Mouse (Mus musculus) thymus, adult 2 months (tissue): ENCODE data around the gene Adcy9. TPM values are rescaled to one million over a fixed set of nuclear protein-coding genes. Genes with fewer than 3 reads are reported as not detected.
"Not testable (repeated sequence)": the region's sequence is repeated elsewhere in the genome, so short reads cannot be mapped to it uniquely, and the experiment has no call there.

Experiments
- DNase-seq: peaks from one replicate; pipeline ENCODE4 v3.0.0; 2021
- H3K27ac ChIP-seq: fragments of 200-500 bp; 2 replicates; pipeline ENCODE4 v1.5.1; 2012; ENCODE audit warnings: low read length, control low read depth; ENCODE audit not compliant: control insufficient read depth, insufficient read depth
- H3K27me3 ChIP-seq: fragments of 200-500 bp; 2 replicates; pipeline ENCODE4 v1.6.1; 2012; ENCODE audit warnings: mild to moderate bottlenecking, low read length, moderate library complexity, mixed read lengths; ENCODE audit not compliant: control insufficient read depth, insufficient read depth
- H3K36me3 ChIP-seq: fragments of 200-500 bp; 2 replicates; pipeline ENCODE4 v1.6.1; 2012; ENCODE audit warnings: mild to moderate bottlenecking, low read length, moderate library complexity; ENCODE audit not compliant: control insufficient read depth, insufficient read depth
- H3K4me1 ChIP-seq: fragments of 200-500 bp; replicated peaks from 2 replicates; pipeline ENCODE4 v1.6.1; 2012; ENCODE audit warnings: low read length; ENCODE audit not compliant: control insufficient read depth, insufficient read depth
- H3K4me3 ChIP-seq: fragments of 200-500 bp; 2 replicates; pipeline ENCODE4 v1.5.1; 2012; ENCODE audit warnings: mild to moderate bottlenecking, low read length, control low read depth, moderate library complexity; ENCODE audit not compliant: control insufficient read depth, insufficient read depth
- CTCF ChIP-seq: fragments of 200-500 bp; IDR thresholded peaks from 2 replicates; pipeline ENCODE4 v1.5.1; 2012; ENCODE audit warnings: mild to moderate bottlenecking, control low read depth, low read length, moderate library complexity, borderline replicate concordance; ENCODE audit not compliant: control insufficient read depth, poor library complexity, insufficient read depth; ENCODE audit errors: extremely low read depth
- POLR2A ChIP-seq: fragments of 200-500 bp; IDR thresholded peaks from 2 replicates; pipeline ENCODE4 v1.6.1; 2012; ENCODE audit warnings: mild to moderate bottlenecking, low read length, control low read depth, moderate library complexity; ENCODE audit not compliant: control insufficient read depth, poor library complexity, insufficient read depth; ENCODE audit errors: extremely low read depth
- WGBS: fragments of 180-500 bp; shearing (Covaris S2); methylation state at CpG from one replicate; pipeline ENCODE4 v1.1.7; 2018; 5-methylcytosine and 5-hydroxymethylcytosine counted together
- polyA plus RNA-seq: library from polyadenylated mRNA; depleted of rRNA; stranded (reverse); fragments of >200 nt; gene quantifications from 2 replicates; pipeline ENCODE4 v1.2.3, GENCODE M21; 2012

Gene Adcy9
- polyA plus RNA-seq, 1 experiment = 7.6 TPM

DNA sequence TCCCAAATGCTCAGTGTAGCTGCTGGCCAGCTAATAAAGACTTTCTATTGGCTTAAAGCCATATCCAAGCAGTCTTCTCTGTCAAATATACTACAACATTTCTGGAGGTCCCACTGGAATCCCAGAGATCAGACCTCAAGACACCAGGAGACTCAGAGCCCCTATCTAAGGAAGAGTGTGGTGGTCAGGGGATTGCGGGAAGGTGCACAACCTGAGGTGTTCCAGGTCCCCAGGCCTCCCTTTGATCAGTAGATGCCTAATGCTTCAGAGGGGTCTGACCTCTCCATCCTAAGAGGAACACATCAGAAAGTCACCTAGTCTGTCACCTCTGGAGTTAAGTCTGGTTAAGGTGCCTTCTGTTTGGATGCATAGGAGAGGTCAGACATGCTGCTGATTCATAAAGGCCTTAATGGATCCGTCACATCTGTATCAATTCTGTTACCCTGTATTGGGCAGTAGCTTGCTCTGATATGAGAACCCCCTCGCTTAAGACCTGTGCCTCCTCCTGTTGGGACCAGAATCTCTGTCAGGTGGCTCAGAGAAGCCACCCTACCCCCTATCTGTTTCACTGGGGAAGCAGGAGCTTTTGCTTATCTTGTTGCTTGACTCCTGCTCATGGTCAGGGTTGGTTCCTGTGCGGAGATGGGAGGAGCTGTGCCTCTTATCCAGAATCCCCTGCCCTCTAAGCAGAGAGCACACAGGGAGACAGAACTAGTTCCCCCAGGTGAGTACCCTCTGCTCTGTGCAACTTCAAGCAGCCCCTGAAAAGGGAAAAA is 56.8 kb downstream of the Adcy9 start:
- H3K4me3 ChIP-seq = no peak overlapping the region
- H3K27me3 ChIP-seq = no peaks in the 10 kb centered on the region
- 98% methylated on average over 4 of the region's 4 CpGs for WGBS
- H3K36me3 ChIP-seq = no peaks in the 10 kb centered on the region
- no peak for DNase-seq
- H3K27ac ChIP-seq = no peak overlapping the region
- no peaks in the 10 kb centered on the region for H3K4me1 ChIP-seq
- TF ChIP-seq CTCF = no peak
- TF ChIP-seq POLR2A = no peak

GRCm38 (mm10) chr16:4355260-4356043 is 64.8 kb downstream of the Adcy9 start:
- no peaks in the 10 kb centered on the region for H3K27me3 ChIP-seq
- 98% methylated on average over 4 of the region's 4 CpGs for WGBS
- no peak for DNase-seq
- TF ChIP-seq POLR2A = no peak
- TF ChIP-seq CTCF = no peak
- no peak overlapping the region for H3K27ac ChIP-seq
- no peak overlapping the region for H3K4me3 ChIP-seq
- no peaks in the 10 kb centered on the region for H3K4me1 ChIP-seq
- no peaks in the 10 kb centered on the region for H3K36me3 ChIP-seq

GRCm38 (mm10) chr16:4342579-4342978 is 77.7 kb downstream of the Adcy9 start:
- no peak overlapping the region for H3K4me3 ChIP-seq
- no peaks in the 10 kb centered on the region for H3K27me3 ChIP-seq
- 89% methylated on average over 7 of the region's 7 CpGs for WGBS
- no peak for DNase-seq
- no peaks in the 10 kb centered on the region for H3K36me3 ChIP-seq
- no peaks in the 10 kb centered on the region for H3K4me1 ChIP-seq
- H3K27ac ChIP-seq = no peak overlapping the region
- TF ChIP-seq POLR2A (no peak), CTCF (no peak)

DNA sequence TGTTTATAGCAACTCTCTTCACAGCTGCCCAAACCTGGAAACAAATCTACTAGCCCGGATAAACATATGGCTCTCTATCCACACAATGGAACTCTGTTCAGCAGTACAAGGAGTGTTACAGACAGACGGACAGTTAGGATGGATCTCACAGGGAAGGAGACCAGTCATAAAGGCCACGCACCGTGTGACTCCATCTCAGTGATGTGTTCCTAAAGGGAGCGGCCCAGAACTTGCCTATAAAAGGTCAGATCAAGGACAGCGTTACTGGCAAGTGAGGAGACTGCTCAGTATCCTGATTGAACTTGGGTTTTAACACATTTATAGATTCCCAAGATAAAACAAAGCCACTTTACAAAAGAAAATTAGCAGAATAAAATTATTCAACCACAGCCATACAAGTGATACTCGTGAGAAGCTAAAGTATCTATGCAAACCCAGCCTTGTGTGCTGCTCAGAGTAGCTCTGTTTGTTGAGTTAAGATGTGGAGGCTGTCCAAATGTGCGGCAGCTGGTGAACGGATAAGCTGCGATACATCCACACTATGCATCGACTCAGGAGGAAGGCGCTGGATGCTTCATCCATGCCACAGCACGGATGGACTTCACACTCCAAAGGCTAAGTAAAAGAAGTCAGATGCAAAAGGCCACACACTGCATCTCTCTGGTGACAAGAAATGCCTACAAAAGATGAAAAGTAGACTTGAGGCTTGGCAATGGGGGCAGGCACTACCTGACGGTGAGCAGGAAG is 78.8 kb downstream of the Adcy9 start:
- no peaks in the 10 kb centered on the region for H3K4me1 ChIP-seq
- DNase-seq = no peak
- no peaks in the 10 kb centered on the region for H3K36me3 ChIP-seq
- no peak overlapping the region for H3K4me3 ChIP-seq
- WGBS = 96% methylated on average over 14 of the region's 14 CpGs
- H3K27me3 ChIP-seq = no peaks in the 10 kb centered on the region
- H3K27ac ChIP-seq = no peak overlapping the region
- TF ChIP-seq CTCF (no peak), POLR2A (no peak)

- not testable (repeated sequence) for H3K36me3 ChIP-seq, H3K4me3 ChIP-seq, H3K27me3 ChIP-seq, H3K4me1 ChIP-seq, H3K27ac ChIP-seq, DNase-seq
- WGBS = 98% methylated on average over 7 of the region's 7 CpGs
Measured at GRCm38 (mm10) chr16:4339216-4339615, 81.1 kb downstream of the Adcy9 start.

GRCm38 (mm10) chr16:4337269-4337668 is 83.0 kb downstream of the Adcy9 start:
- no peak overlapping the region for H3K27ac ChIP-seq
- no peaks in the 10 kb centered on the region for H3K27me3 ChIP-seq
- no peaks in the 10 kb centered on the region for H3K36me3 ChIP-seq
- H3K4me1 ChIP-seq = no peaks in the 10 kb centered on the region
- DNase-seq = no peak
- H3K4me3 ChIP-seq = no peak overlapping the region
- TF ChIP-seq POLR2A = no peak
- TF ChIP-seq CTCF = no peak
- WGBS = 59% methylated on average over 4 of the region's 4 CpGs
